Mouse (Mus musculus): ENCODE data around the gene Gm30191. TPM values are rescaled to one million over a fixed set of nuclear protein-coding genes. Genes with fewer than 3 reads are reported as not detected.

Gm30191 gene
- not detected in 2 replicates for total RNA-seq (2014; rRNA removed; ENCODE audit: low replicate concordance)
- polyA plus RNA-seq (2015; fragmentation: Nextera tagmentation; extraction: Ambion mirVana): not detected in 2 replicates

- Histone ChIP-seq H3K4me3 (ENCODE audit: low read depth, low read length) (peak within 1 kb of the TSS; percentile 79), H3K4me2 (ENCODE audit: low read depth, low read length) (peak within 1 kb of the TSS; percentile 99), H3K9me3 (replicated peaks; ENCODE audit: control insufficient read depth, low read length) (no peaks in the 10 kb centered on the region), H3K4me1 (ENCODE audit: control insufficient read depth, insufficient read depth) (peaks cover 22% of the 10 kb centered on the region), H3K9ac (replicated peaks; ENCODE audit: low read depth, low read length) (no peak within 1 kb of the TSS), H3K27me3 (ENCODE audit: control insufficient read depth, insufficient read depth, low read length) (peaks cover 26% of the 10 kb centered on the region), H3K27ac (ENCODE audit: low read depth) (no peak within 1 kb of the TSS), H3K36me3 (replicated peaks; ENCODE audit: control insufficient read depth, insufficient read depth, low read length) (no peaks in the 10 kb centered on the region)
- TF ChIP-seq EP300 (IDR thresholded peaks at IDR 0.05; ENCODE audit: low read depth): no peak
- no peak for TF ChIP-seq CTCF (IDR thresholded peaks at IDR 0.05; ENCODE audit: low read depth)
- WGBS: 85% methylated on average over 7 of the region's 7 CpGs
- DNase-seq (ENCODE audit: low spot score) (peak; percentile 4), ATAC-seq (ENCODE audit: insufficient read depth, low read depth) (no peak)
Observed at GRCm38 (mm10) chr4:134246719-134247258, at the start of gene Gm30191. Gene Gm30191, plus strand, starts transcription at chr4:134246935.

DNA sequence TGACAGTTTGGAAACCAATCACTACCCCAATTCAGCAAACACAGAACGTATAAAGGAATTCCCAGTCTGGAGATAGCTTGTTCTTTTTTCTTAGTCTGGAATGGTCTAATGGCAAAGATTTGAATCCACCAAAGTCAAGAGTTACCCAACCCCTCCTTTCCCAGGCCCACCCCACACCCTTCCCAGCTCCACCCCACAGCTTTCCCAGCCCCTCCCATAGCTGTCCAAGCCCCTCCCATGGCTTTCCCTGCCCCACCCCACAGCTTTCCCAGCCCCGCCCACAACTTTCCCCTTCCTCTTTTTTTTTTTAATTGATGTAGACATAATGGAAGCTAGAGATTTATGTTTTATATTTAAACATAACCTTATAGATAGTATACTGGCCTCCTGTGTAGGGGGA, 47.4 kb upstream of the Gm30191 start:
- Histone ChIP-seq H3K4me2 (ENCODE audit: low read depth, low read length) (no peak overlapping the region), H3K27me3 (ENCODE audit: control insufficient read depth, insufficient read depth, low read length) (no peaks in the 10 kb centered on the region), H3K36me3 (replicated peaks; ENCODE audit: control insufficient read depth, insufficient read depth, low read length) (no peaks in the 10 kb centered on the region), H3K4me3 (ENCODE audit: low read depth, low read length) (no peak overlapping the region), H3K27ac (ENCODE audit: low read depth) (no peak overlapping the region), H3K9ac (replicated peaks; ENCODE audit: low read depth, low read length) (no peak overlapping the region), H3K9me3 (replicated peaks; ENCODE audit: control insufficient read depth, low read length) (no peaks in the 10 kb centered on the region), H3K4me1 (ENCODE audit: control insufficient read depth, insufficient read depth) (no peaks in the 10 kb centered on the region)
- ATAC-seq (ENCODE audit: insufficient read depth, low read depth) (no peak), DNase-seq (ENCODE audit: low spot score) (no peak)
- 85% methylated on average over 2 of the region's 2 CpGs for WGBS
- TF ChIP-seq CTCF (IDR thresholded peaks at IDR 0.05; ENCODE audit: low read depth): no peak
- no peak for TF ChIP-seq EP300 (IDR thresholded peaks at IDR 0.05; ENCODE audit: low read depth)

GRCm38 (mm10) chr4:134202904-134203303, 43.8 kb upstream of the Gm30191 start, which contains the start of gene Gm7534:
Gene Gm7534, minus strand, starts transcription at chr4:134203004.
- H3K4me2 ChIP-seq (ENCODE audit: low read depth, low read length): no peak within 1 kb of the TSS
- DNase-seq (ENCODE audit: low spot score) (no peak), ATAC-seq (ENCODE audit: insufficient read depth, low read depth) (no peak)
- no peaks in the 10 kb centered on the region for H3K4me1 ChIP-seq (ENCODE audit: control insufficient read depth, insufficient read depth)
- no peak within 1 kb of the TSS for H3K27ac ChIP-seq (ENCODE audit: low read depth)
- no peaks in the 10 kb centered on the region for H3K9me3 ChIP-seq (replicated peaks; ENCODE audit: control insufficient read depth, low read length)
- no peak within 1 kb of the TSS for H3K9ac ChIP-seq (replicated peaks; ENCODE audit: low read depth, low read length)
- H3K36me3 ChIP-seq (replicated peaks; ENCODE audit: control insufficient read depth, insufficient read depth, low read length): no peaks in the 10 kb centered on the region
- no peaks in the 10 kb centered on the region for H3K27me3 ChIP-seq (ENCODE audit: control insufficient read depth, insufficient read depth, low read length)
- TF ChIP-seq CTCF (IDR thresholded peaks at IDR 0.05; ENCODE audit: low read depth) (no peak), EP300 (IDR thresholded peaks at IDR 0.05; ENCODE audit: low read depth) (no peak)
- no peak within 1 kb of the TSS for H3K4me3 ChIP-seq (ENCODE audit: low read depth, low read length)
- WGBS: 79% methylated on average over 4 of the region's 4 CpGs

- Histone ChIP-seq H3K36me3 (replicated peaks; ENCODE audit: control insufficient read depth, insufficient read depth, low read length) (no peaks in the 10 kb centered on the region), H3K4me2 (ENCODE audit: low read depth, low read length) (no peak overlapping the region), H3K27ac (ENCODE audit: low read depth) (no peak overlapping the region), H3K4me3 (ENCODE audit: low read depth, low read length) (no peak overlapping the region), H3K4me1 (ENCODE audit: control insufficient read depth, insufficient read depth) (no peaks in the 10 kb centered on the region), H3K9ac (replicated peaks; ENCODE audit: low read depth, low read length) (no peak overlapping the region), H3K27me3 (ENCODE audit: control insufficient read depth, insufficient read depth, low read length) (no peaks in the 10 kb centered on the region), H3K9me3 (replicated peaks; ENCODE audit: control insufficient read depth, low read length) (no peaks in the 10 kb centered on the region)
- WGBS: 77% methylated on average over 17 of the region's 17 CpGs
- ATAC-seq (ENCODE audit: insufficient read depth, low read depth) (no peak), DNase-seq (ENCODE audit: low spot score) (no peak)
- TF ChIP-seq CTCF (IDR thresholded peaks at IDR 0.05; ENCODE audit: low read depth): no peak
- TF ChIP-seq EP300 (IDR thresholded peaks at IDR 0.05; ENCODE audit: low read depth): no peak
Observed at GRCm38 (mm10) chr4:134203340-134203896, 43.3 kb upstream of the Gm30191 start.

GRCm38 (mm10) chr4:134206488-134207053, 40.2 kb upstream of the Gm30191 start:
- no peak overlapping the region for H3K4me2 ChIP-seq (ENCODE audit: low read depth, low read length)
- H3K4me3 ChIP-seq (ENCODE audit: low read depth, low read length): no peak overlapping the region
- no peak overlapping the region for H3K27ac ChIP-seq (ENCODE audit: low read depth)
- H3K4me1 ChIP-seq (ENCODE audit: control insufficient read depth, insufficient read depth): no peaks in the 10 kb centered on the region
- H3K9me3 ChIP-seq (replicated peaks; ENCODE audit: control insufficient read depth, low read length): no peaks in the 10 kb centered on the region
- TF ChIP-seq CTCF (IDR thresholded peaks at IDR 0.05; ENCODE audit: low read depth) (no peak), EP300 (IDR thresholded peaks at IDR 0.05; ENCODE audit: low read depth) (no peak)
- H3K9ac ChIP-seq (replicated peaks; ENCODE audit: low read depth, low read length): no peak overlapping the region
- ATAC-seq (ENCODE audit: insufficient read depth, low read depth): no peak
- no peak for DNase-seq (ENCODE audit: low spot score)
- WGBS: 54% methylated on average over 6 of the region's 6 CpGs
- no peaks in the 10 kb centered on the region for H3K27me3 ChIP-seq (ENCODE audit: control insufficient read depth, insufficient read depth, low read length)
- H3K36me3 ChIP-seq (replicated peaks; ENCODE audit: control insufficient read depth, insufficient read depth, low read length): no peaks in the 10 kb centered on the region

All from heart, postnatal 0 days (tissue).